Mouse (Mus musculus): ENCODE measurements around the gene Zc3h15. TPM values are rescaled to one million over a fixed set of nuclear protein-coding genes. Genes with fewer than 3 reads are reported as not detected.
"Not testable (repeated sequence)": the region's sequence is repeated elsewhere in the genome, so short reads cannot be mapped to it uniquely, and the experiment has no call there.

Gene Zc3h15
- total and polyA plus RNA-seq, 2 experiments from 2014 or later: 18.1 to 83.1 TPM

- H3K36me3 ChIP-seq (replicated peaks; ENCODE audit: control insufficient read depth, insufficient read depth, low read length): 0 out of 2 replicates have a peak, but pooled peaks cover 10% of the 10 kb centered on the region
- TF ChIP-seq EP300 (IDR thresholded peaks at IDR 0.05; ENCODE audit: low read depth) (no peak), CTCF (IDR thresholded peaks at IDR 0.05; ENCODE audit: low read depth) (no peak)
- H3K4me1 ChIP-seq (ENCODE audit: control insufficient read depth, insufficient read depth): no peaks in the 10 kb centered on the region
- ATAC-seq (ENCODE audit: insufficient read depth, low read depth): no peak
- no peaks in the 10 kb centered on the region for H3K27me3 ChIP-seq (ENCODE audit: control insufficient read depth, insufficient read depth, low read length)
- H3K9me3 ChIP-seq (replicated peaks; ENCODE audit: control insufficient read depth, low read length): no peaks in the 10 kb centered on the region
- no peak overlapping the region for H3K4me3 ChIP-seq (ENCODE audit: low read depth, low read length)
- H3K9ac ChIP-seq (replicated peaks; ENCODE audit: low read depth, low read length): no peak overlapping the region
- H3K27ac ChIP-seq (ENCODE audit: low read depth): no peak overlapping the region
- DNase-seq (ENCODE audit: low spot score): no peak
- H3K4me2 ChIP-seq (ENCODE audit: low read depth, low read length): no peak overlapping the region
Measured at GRCm38 (mm10) chr2:83652606-83653005, 8.4 kb downstream of the Zc3h15 start.

DNA sequence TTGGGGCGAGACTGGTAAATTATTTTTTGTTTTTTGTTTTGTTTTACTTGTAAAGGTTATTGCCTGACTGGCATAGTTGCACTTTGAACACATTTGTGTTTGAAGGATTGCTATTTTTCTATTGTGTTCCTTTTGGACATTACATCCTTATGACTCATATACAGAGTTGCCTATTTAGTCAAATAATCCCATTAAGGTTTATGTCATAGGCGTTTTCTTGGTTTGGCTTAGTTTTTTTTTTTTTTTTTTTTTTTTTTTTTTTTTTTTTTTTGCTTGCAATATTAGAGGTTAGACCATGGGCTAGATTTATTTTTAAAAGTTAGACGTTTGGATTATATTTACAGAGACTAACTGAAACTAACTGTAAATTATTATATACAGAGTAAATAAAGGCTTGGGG is 15.0 kb downstream of the Zc3h15 start:
- no peak overlapping the region for H3K27ac ChIP-seq (ENCODE audit: low read depth)
- DNase-seq (ENCODE audit: low spot score): no peak
- H3K36me3 ChIP-seq (replicated peaks; ENCODE audit: control insufficient read depth, insufficient read depth, low read length): peaks cover 37% of the 10 kb centered on the region
- H3K27me3 ChIP-seq (ENCODE audit: control insufficient read depth, insufficient read depth, low read length): no peaks in the 10 kb centered on the region
- no peaks in the 10 kb centered on the region for H3K4me1 ChIP-seq (ENCODE audit: control insufficient read depth, insufficient read depth)
- WGBS: 77% methylated on average over 3 of the region's 3 CpGs
- no peak overlapping the region for H3K9ac ChIP-seq (replicated peaks; ENCODE audit: low read depth, low read length)
- no peaks in the 10 kb centered on the region for H3K9me3 ChIP-seq (replicated peaks; ENCODE audit: control insufficient read depth, low read length)
- TF ChIP-seq EP300 (IDR thresholded peaks at IDR 0.05; ENCODE audit: low read depth) (no peak), CTCF (IDR thresholded peaks at IDR 0.05; ENCODE audit: low read depth) (no peak)
- ATAC-seq (ENCODE audit: insufficient read depth, low read depth): no peak
- no peak overlapping the region for H3K4me2 ChIP-seq (ENCODE audit: low read depth, low read length)
- H3K4me3 ChIP-seq (ENCODE audit: low read depth, low read length): no peak overlapping the region

- Histone ChIP-seq H3K36me3 (replicated peaks; ENCODE audit: control insufficient read depth, insufficient read depth, low read length) (peaks cover 35% of the 10 kb centered on the region), H3K27ac (ENCODE audit: low read depth) (no peak overlapping the region), H3K4me2 (ENCODE audit: low read depth, low read length) (no peak overlapping the region), H3K4me1 (ENCODE audit: control insufficient read depth, insufficient read depth) (no peaks in the 10 kb centered on the region), H3K9me3 (replicated peaks; ENCODE audit: control insufficient read depth, low read length) (no peaks in the 10 kb centered on the region), H3K4me3 (ENCODE audit: low read depth, low read length) (no peak overlapping the region), H3K9ac (replicated peaks; ENCODE audit: low read depth, low read length) (no peak overlapping the region), H3K27me3 (ENCODE audit: control insufficient read depth, insufficient read depth, low read length) (no peaks in the 10 kb centered on the region)
- WGBS: 80% methylated on average over 1 of the region's 1 CpGs
- TF ChIP-seq CTCF (IDR thresholded peaks at IDR 0.05; ENCODE audit: low read depth) (peak; percentile 24; the same call in 1 of the 2 replicates), EP300 (IDR thresholded peaks at IDR 0.05; ENCODE audit: low read depth) (no peak)
- ATAC-seq (ENCODE audit: insufficient read depth, low read depth) (no peak), DNase-seq (ENCODE audit: low spot score) (no peak)
Measured at GRCm38 (mm10) chr2:83660114-83660513, 15.9 kb downstream of the Zc3h15 start.

- ATAC-seq (ENCODE audit: insufficient read depth, low read depth): no peak
- H3K9me3 ChIP-seq (replicated peaks; ENCODE audit: control insufficient read depth, low read length): no peaks in the 10 kb centered on the region
- DNase-seq (ENCODE audit: low spot score): no peak
- no peaks in the 10 kb centered on the region for H3K27me3 ChIP-seq (ENCODE audit: control insufficient read depth, insufficient read depth, low read length)
- H3K27ac ChIP-seq (ENCODE audit: low read depth): no peak overlapping the region
- H3K9ac ChIP-seq (replicated peaks; ENCODE audit: low read depth, low read length): no peak overlapping the region
- TF ChIP-seq CTCF (IDR thresholded peaks at IDR 0.05; ENCODE audit: low read depth) (no peak), EP300 (IDR thresholded peaks at IDR 0.05; ENCODE audit: low read depth) (no peak)
- H3K36me3 ChIP-seq (replicated peaks; ENCODE audit: control insufficient read depth, insufficient read depth, low read length): peaks cover 26% of the 10 kb centered on the region
- WGBS: 89% methylated on average over 6 of the region's 6 CpGs
- no peaks in the 10 kb centered on the region for H3K4me1 ChIP-seq (ENCODE audit: control insufficient read depth, insufficient read depth)
- no peak overlapping the region for H3K4me2 ChIP-seq (ENCODE audit: low read depth, low read length)
- no peak overlapping the region for H3K4me3 ChIP-seq (ENCODE audit: low read depth, low read length)
Measured at GRCm38 (mm10) chr2:83661351-83661750, 17.1 kb downstream of the Zc3h15 start.

DNA sequence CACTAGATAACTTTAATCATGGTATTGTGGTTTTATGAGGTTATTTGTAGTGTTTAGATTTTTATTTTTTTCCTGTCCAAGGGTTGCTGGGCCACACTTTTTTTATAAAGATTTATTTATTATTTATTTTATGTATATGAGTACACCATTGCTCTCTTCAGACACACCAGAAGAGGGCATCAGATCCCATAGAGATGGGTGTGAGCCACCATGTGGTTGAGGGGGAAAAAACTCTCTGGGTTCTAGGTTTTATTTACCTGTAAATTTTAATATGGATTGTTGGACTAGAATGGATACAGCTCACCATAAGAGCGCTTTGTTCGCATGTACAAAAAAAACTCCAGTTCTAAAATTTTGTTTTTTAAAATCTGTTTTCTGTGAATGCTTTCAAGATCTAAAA is 20.8 kb downstream of the Zc3h15 start:
- not testable (repeated sequence) for H3K27me3 ChIP-seq (ENCODE audit: control insufficient read depth, insufficient read depth, low read length); H3K4me3 ChIP-seq (ENCODE audit: low read depth, low read length); ATAC-seq (ENCODE audit: insufficient read depth, low read depth); DNase-seq (ENCODE audit: low spot score); H3K4me2 ChIP-seq (ENCODE audit: low read depth, low read length); H3K9me3 ChIP-seq (replicated peaks; ENCODE audit: control insufficient read depth, low read length); H3K4me1 ChIP-seq (ENCODE audit: control insufficient read depth, insufficient read depth); H3K27ac ChIP-seq (ENCODE audit: low read depth); H3K9ac ChIP-seq (replicated peaks; ENCODE audit: low read depth, low read length)
- peaks cover 27% of the 10 kb centered on the region for H3K36me3 ChIP-seq (replicated peaks; ENCODE audit: control insufficient read depth, insufficient read depth, low read length)
- peak; percentile 9; the same call in 1 of the 2 replicates for TF ChIP-seq CTCF (IDR thresholded peaks at IDR 0.05; ENCODE audit: low read depth)
- WGBS: 99% methylated on average over 2 of the region's 2 CpGs

GRCm38 (mm10) chr2:83667430-83667829 is 23.2 kb downstream of the Zc3h15 start:
- Histone ChIP-seq H3K9ac (replicated peaks; ENCODE audit: low read depth, low read length) (no peak overlapping the region), H3K4me2 (ENCODE audit: low read depth, low read length) (no peak overlapping the region), H3K4me3 (ENCODE audit: low read depth, low read length) (no peak overlapping the region), H3K27ac (ENCODE audit: low read depth) (no peak overlapping the region), H3K36me3 (replicated peaks; ENCODE audit: control insufficient read depth, insufficient read depth, low read length) (peaks cover 11% of the 10 kb centered on the region), H3K9me3 (replicated peaks; ENCODE audit: control insufficient read depth, low read length) (no peaks in the 10 kb centered on the region), H3K27me3 (ENCODE audit: control insufficient read depth, insufficient read depth, low read length) (no peaks in the 10 kb centered on the region), H3K4me1 (ENCODE audit: control insufficient read depth, insufficient read depth) (no peaks in the 10 kb centered on the region)
- no peak for ATAC-seq (ENCODE audit: insufficient read depth, low read depth)
- 75% methylated on average over 2 of the region's 2 CpGs for WGBS
- no peak for TF ChIP-seq EP300 (IDR thresholded peaks at IDR 0.05; ENCODE audit: low read depth)
- no peak for TF ChIP-seq CTCF (IDR thresholded peaks at IDR 0.05; ENCODE audit: low read depth)
- DNase-seq (ENCODE audit: low spot score): no peak
